Mouse (Mus musculus) CH12.LX (cell line): ENCODE data around the gene Babam1.

ENCODE experiments used
- JUN ChIP-seq: IDR thresholded peaks from 2 replicates; pipeline ENCODE4 v1.6.1; 2011; ENCODE audit warnings: low read depth, mild to moderate bottlenecking, low read length, improper control_type of control experiment, moderate library complexity; ENCODE audit not compliant: insufficient read depth
- MAX ChIP-seq: IDR thresholded peaks from 2 replicates; pipeline ENCODE4 v1.6.1; 2011; ENCODE audit warnings: low read length, improper control_type of control experiment

DNA sequence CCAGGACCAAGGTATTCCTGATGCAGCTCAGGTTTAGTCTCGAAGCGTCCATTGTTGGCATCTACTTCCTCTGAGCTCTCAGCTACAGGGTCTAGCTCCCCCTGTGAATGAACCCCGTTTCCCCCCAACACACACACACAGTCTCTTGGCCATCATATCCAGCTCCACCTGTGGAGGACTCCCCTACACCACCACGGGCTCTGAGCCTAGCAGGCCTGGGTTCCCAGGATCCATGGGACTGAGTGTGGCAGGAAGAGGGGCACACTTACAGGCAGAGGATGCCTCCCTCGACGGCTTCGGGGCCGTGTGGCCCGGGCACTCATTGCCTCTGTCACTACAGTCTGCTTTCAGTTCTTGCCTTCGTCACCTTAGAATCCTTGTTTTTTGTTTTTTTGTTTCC, 1.6 kb upstream of the Babam1 start:
- TF ChIP-seq MAX, result no peak
- no peak for TF ChIP-seq JUN
